Mouse (Mus musculus): Measurements from ENCODE around the gene Chdh.

The Chdh gene

DNA sequence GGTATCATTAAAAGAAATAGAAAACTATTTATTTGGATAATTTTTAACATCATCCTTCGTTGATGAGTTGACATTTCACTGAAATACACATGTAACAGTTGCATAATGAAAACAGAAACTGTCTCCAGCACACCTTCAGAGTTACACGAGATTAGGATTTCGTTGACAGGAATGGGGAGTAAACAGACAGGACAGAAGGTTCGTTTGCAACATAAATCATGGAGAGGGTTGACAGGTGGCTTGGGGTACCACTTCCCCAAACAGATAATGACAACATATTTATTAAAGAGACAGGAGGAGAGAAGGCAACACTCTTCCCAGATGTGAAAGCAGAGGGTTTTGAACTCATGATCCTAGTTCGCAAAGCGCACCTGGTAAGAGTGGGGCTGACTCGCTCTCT is 46.1 kb downstream of the Chdh start:
- no peak for DNase-seq (ENCODE audit: low read depth, low spot score)

DNA sequence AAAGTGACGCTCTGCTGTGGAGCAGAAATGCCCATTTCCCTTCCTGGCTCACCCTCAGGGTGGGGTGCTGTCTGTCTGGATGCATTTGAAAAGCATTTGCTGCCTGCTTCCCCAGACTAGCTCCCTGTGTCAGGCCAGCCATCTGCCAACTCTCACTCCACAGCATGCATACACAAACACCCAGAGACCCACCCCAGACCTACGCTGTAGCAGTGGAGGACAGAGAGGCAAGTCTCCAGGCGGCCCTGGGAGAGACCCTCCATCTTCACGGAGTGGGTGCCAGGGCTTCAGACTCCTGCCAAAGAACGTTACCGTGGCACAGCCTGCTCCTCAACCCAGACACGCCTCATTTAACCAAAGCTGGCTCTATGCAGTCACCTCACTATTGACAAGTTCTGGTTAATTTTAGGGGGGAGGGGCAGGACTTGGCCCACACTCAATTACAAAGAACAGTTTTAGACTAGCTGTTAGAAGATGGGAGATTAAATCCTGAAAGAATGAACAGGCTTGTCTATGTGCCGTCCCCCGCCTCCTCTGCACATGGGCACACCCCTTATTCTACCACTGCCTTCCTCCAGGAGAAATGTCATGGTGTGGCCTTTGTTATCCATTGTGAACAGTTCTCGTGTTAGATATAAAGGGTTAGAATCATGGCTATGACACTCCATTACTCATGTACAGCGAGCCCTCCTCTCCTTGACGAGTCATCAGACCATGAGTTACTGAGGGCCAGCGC is 47.4 kb downstream of the Chdh start:
- no peak for DNase-seq (ENCODE audit: low read depth, low spot score)

DNA sequence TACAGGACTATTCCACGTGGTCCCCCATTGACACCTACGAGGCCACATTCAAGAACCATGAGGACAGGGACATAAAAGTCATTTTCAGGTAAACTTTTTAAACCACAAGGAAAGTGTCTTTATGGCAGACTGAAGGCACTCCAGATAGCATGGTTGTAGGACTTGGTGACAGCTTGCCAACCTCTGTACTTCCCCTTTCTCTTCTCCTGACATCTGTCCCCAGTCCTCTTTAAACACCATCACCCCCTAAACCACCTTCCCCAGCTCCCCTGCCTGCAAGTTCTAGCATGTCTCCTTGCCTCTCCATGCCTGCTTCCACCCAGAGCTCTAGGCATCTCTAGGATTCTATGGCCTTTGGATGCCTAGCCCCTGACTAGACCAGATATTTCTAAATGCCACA is 56.0 kb downstream of the Chdh start:
- no peak for DNase-seq (ENCODE audit: low read depth, low spot score)

DNA sequence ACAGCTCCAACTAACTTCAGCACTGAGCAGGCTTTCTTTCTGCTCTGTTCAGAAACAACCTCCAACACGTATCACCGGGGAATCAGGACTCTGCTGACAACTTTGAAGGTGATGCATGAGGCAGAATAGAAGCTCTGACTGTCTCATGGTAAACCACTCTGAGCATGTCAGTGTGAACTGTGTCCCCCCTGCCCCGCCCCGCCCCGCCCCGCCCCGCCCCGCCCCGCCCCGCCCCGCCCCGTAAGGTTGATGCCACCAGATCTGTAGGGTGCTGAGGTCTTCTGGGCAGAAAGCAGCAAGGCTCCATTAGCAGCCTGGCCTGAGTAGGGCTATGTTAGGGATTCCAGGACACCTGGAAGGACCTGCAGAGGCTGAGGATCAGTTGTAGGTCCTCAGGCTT is 57.9 kb downstream of the Chdh start:
- DNase-seq (ENCODE audit: low read depth, low spot score): no peak

DNA sequence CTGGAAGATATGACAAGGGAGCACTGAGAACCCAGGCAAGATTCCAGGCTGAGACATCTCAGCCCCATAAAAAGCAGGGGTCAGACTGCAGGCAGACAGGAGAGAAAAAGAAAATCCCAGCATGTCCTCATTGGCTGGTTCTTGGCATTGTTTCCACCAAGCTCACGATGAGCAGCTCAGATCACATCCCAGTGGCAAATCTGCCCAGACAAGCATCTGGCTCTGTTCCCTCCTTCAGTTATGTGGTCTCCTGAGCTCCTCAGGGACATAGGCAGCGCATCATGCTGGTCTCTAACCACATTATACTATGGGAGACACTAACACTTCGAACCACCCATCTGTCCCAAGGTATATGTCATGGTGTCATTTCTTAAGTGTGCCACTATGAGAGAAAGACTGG is 59.7 kb downstream of the Chdh start:
- no peak for DNase-seq (ENCODE audit: low read depth, low spot score)

DNA sequence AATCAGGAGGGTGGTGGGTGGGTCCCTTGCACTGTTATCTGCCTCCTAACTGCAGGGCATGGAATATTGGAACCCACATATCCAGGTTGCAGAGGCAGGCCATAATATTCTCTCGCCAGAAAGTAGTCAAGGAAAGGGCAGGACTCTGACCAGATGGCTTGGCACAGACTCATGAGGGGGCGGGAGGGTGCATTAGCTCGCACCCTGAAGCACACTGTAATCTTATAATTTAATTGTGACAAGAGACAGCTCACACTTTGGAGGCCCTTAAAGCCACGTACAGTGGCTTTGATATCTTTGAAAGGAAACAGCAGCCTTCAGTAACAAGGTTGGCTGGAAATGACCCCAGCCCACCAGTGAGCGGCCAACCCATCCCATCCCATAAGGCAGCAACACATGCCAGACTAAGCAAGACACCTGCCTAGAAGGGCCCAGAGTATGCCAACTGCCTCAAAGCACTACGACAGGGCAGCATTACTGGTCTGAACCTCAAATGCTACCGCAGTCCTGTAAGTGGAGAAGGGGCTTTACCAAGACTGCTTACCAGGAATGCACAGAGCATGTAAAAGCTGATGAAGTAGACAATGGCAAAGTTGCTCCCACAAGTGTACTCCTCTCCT is 66.6 kb downstream of the Chdh start:
- DNase-seq (ENCODE audit: low read depth, low spot score): no peak

DNA sequence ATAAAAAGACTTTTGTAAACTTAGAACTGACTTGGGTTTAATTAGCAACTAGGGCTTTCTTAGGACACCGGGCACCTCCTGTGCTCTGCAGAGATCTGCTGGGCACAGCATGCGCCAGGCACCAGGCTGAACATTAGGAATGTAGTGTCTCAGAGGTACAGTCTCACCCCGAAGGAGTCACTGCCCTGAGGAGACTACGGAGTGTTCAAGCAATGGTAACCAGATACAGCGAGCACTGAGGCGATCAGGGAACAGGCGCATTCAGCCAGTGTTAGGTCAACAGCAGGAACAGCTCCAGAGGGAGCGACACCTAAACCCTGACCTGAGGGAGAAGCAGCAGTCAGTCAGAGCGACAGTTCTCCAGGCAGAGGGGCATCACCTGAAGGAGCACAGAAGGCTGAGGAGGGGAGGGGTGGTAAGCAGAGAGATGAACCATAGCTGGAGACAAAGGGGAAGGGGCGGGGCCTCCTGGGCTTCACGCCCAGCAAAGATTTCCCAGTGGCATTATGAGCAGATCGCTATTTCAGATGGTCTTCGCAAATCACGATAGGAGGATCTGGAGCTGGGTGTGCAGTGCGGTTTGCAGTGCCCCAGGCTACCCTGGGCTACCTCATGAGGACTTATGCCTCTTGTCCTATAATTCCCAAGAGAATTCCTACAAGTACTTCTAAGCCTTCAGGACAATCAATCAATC is 69.4 kb downstream of the Chdh start:
- DNase-seq (ENCODE audit: low read depth, low spot score): no peak

DNA sequence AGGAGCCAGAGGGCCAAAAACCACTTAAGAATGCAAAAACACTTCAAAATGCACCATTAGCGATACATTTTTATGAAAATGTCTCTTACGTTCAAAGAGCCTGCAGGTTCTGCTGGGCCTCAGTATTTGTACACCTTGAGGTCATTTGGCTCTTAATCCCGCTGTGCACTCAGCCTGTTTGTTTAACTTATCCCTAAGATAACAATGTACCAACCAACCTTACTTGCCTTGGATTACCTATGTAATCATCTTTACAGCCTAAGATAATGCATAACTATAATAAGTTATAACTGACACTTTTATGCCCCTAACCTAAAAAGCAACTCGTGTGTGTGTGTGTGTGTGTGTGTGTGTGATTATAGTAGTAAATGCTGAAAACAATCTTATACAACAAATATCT is 70.9 kb downstream of the Chdh start:
- DNase-seq (ENCODE audit: low read depth, low spot score): no peak
